24 mouse cellular contexts compared by ENCODE assay signal in the genomic region with DNA sequence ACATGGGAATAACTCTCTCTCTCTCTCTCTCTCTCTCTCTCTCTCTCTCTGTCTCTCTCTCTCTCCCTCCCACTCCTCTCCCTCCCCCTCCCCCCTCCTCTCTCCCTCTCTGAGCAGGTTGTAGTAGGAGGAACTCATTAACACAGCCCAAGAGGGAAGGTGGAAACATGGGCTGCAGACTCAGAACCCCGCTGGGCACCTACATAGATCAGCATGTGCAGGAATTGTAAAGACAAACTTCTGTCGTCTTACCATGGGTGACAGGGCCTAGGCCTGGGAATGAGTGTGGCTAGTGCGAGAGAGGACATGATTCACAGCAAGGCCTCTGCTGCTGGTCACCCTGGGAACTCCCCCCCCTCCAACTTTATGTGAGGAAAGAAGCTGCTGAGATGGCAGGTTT. TPM values are rescaled to one million over a fixed set of nuclear protein-coding genes. Genes with fewer than 3 reads are reported as not detected.
DNase-seq lines count a peak whose midpoint lies in the region; ATAC-seq lines count a peak whose summit lies in the region.
"Had no signal": no experiment of that assay in that cellular context is flagged by ENCODE, and none has a peak within 500 bp of the region (broad histone marks: within the 10 kb centered on the region; RNA-seq: fewer than 3 reads in every experiment).

No protein-coding gene starts in this region.

- H3K4me3 ChIP-seq in liver, embryonic 11.5 days (ENCODE audit: low read depth, low read length): no peak overlapping the region
- H3K4me3 ChIP-seq: forebrain, embryonic 10.5 days; forebrain, embryonic 13.5 days; heart, embryonic 12.5 days; heart, embryonic 15.5 days; hindbrain, embryonic 12.5 days; hindbrain, embryonic 15.5 days had no signal

- 80% methylated on average over 3 of the region's 3 CpGs for WGBS in liver, embryonic 11.5 days

- no peak overlapping the region for H3K4me2 ChIP-seq in liver, embryonic 11.5 days
- H3K4me2 ChIP-seq: forebrain, embryonic 13.5 days; heart, embryonic 12.5 days; heart, embryonic 15.5 days; hindbrain, embryonic 12.5 days; hindbrain, embryonic 15.5 days had no signal

- no peak overlapping the region for H3K9ac ChIP-seq in liver, embryonic 11.5 days (ENCODE audit: low read depth, low read length)
- H3K9ac ChIP-seq: forebrain, embryonic 13.5 days; heart, embryonic 12.5 days; heart, embryonic 15.5 days; hindbrain, embryonic 12.5 days; hindbrain, embryonic 15.5 days had no signal

- H3K27ac ChIP-seq in liver, embryonic 11.5 days (ENCODE audit: low read depth, low read length): no peak overlapping the region
- H3K27ac ChIP-seq: forebrain, embryonic 10.5 days; forebrain, embryonic 13.5 days; heart, embryonic 15.5 days; hindbrain, embryonic 12.5 days; hindbrain, embryonic 15.5 days had no signal

- DNase-seq in liver, embryonic 11.5 days (ENCODE audit: low spot score): peak; percentile 11
- DNase-seq in liver: no peak
- peak; percentile 9 for DNase-seq in urinary bladder, adult 2 months (ENCODE audit: low spot score)
- DNase-seq in urinary bladder, postnatal 10 days (ENCODE audit: low spot score): no peak
- DNase-seq in testis, postnatal 10 days (ENCODE audit: low spot score): peak; percentile 26
- no peak for DNase-seq in kidney, postnatal 4 days
- DNase-seq: adrenal gland, adult 2 months; adrenal gland, postnatal 14 days; cerebellum, adult 11-12 months; cerebellum, adult 8-10 months; cerebellum, postnatal 10 days; cerebellum, postnatal 36 days; embryo, embryonic 11 days; gastrocnemius, postnatal 10 days; gastrocnemius, postnatal 36 days; heart, postnatal 14 days had no signal

- H3K9me3 ChIP-seq in liver, embryonic 11.5 days (ENCODE audit: control insufficient read depth, low read length): no peaks in the 10 kb centered on the region
- H3K9me3 ChIP-seq: forebrain, embryonic 10.5 days; forebrain, embryonic 13.5 days; heart, embryonic 12.5 days; heart, embryonic 15.5 days; hindbrain, embryonic 12.5 days; hindbrain, embryonic 15.5 days had no signal

- no peak for ATAC-seq in liver, embryonic 11.5 days (replicated peaks; ENCODE audit: low FRiP score)
- ATAC-seq: CD4-positive, CD25-positive, alpha-beta regulatory T cell, adult 4 months; forebrain, embryonic 13.5 days; forebrain, embryonic 16.5 days had no signal

- no peaks in the 10 kb centered on the region for H3K27me3 ChIP-seq in liver, embryonic 11.5 days (replicated peaks; ENCODE audit: control insufficient read depth, insufficient read depth, low read length)
- H3K27me3 ChIP-seq: forebrain, embryonic 13.5 days; heart, embryonic 15.5 days; hindbrain, embryonic 12.5 days; hindbrain, embryonic 15.5 days had no signal

- peaks cover 16% of the 10 kb centered on the region for H3K4me1 ChIP-seq in liver, embryonic 11.5 days (replicated peaks; ENCODE audit: control insufficient read depth, insufficient read depth, low read length)

- H3K36me3 ChIP-seq in liver, embryonic 11.5 days (ENCODE audit: control insufficient read depth, insufficient read depth, low read length): no peaks in the 10 kb centered on the region
- H3K36me3 ChIP-seq: forebrain, embryonic 10.5 days; heart, embryonic 12.5 days; heart, embryonic 15.5 days; hindbrain, embryonic 12.5 days; hindbrain, embryonic 15.5 days had no signal

RNA-seq across cellular contexts. Expression of a gene that starts 1.5 kb away (rescaled TPM):
- polyA plus RNA-seq in liver, embryonic 11.5 days (2014; fragmentation: Nextera tagmentation; extraction: Ambion mirVana): 1.7 and 1.9 TPM in 2 replicates
- 2.3 and 2.4 TPM in 2 replicates for polyA plus RNA-seq in urinary bladder, adult 2 months (2012; rRNA removed)

RNA-seq across cellular contexts. Expression of a gene that starts 14.2 kb away (rescaled TPM):
- polyA plus RNA-seq in liver, embryonic 11.5 days (2014; fragmentation: Nextera tagmentation; extraction: Ambion mirVana): 34.4 and 39.0 TPM in 2 replicates
- polyA plus RNA-seq in urinary bladder, adult 2 months (2012; rRNA removed): 29.0 and 34.9 TPM in 2 replicates

Comparison
In these comparisons a context has a peak if more than half of its experiments do, and no peak if none do; other contexts are left out.
1. DNase-seq: peak in liver, embryonic 11.5 days (single experiment), urinary bladder, adult 2 months (single experiment) and testis, postnatal 10 days (single experiment); none in liver (single experiment), urinary bladder, postnatal 10 days (single experiment) and kidney, postnatal 4 days (0 of 2).